Comparison of ENCODE assay signal across 22 mouse cellular contexts in genomic region chr11:10105077-10105476, GRCm38 (mm10).
DNase-seq lines count a peak whose midpoint lies in the region; ATAC-seq and TF ChIP-seq lines count a peak whose summit lies in the region.
"Had no signal": no experiment of that assay in that cellular context is flagged by ENCODE, and none has a peak within 500 bp of the region (broad histone marks: within the 10 kb centered on the region; RNA-seq: fewer than 3 reads in every experiment).

No protein-coding gene starts in this region.

- WGBS in kidney, postnatal 0 days, result 81% methylated on average over 2 of the region's 2 CpGs
- WGBS in embryonic facial prominence, embryonic 14.5 days, result 81% methylated on average over 2 of the region's 2 CpGs

- H3K27ac ChIP-seq in kidney, postnatal 0 days, result no peak overlapping the region
- H3K27ac ChIP-seq in embryonic facial prominence, embryonic 14.5 days (replicated peaks; ENCODE audit: low read depth, low read length), result no peak overlapping the region
- H3K27ac ChIP-seq: forebrain, embryonic 10.5 days; limb, embryonic 13.5 days; liver, embryonic 12.5 days had no signal

- no peaks in the 10 kb centered on the region for H3K36me3 ChIP-seq in kidney, postnatal 0 days (ENCODE audit: insufficient read depth, low read length)
- no peaks in the 10 kb centered on the region for H3K36me3 ChIP-seq in embryonic facial prominence, embryonic 14.5 days (ENCODE audit: control insufficient read depth, insufficient read depth, low read length)
- H3K36me3 ChIP-seq: forebrain, embryonic 10.5 days; limb, embryonic 13.5 days; liver, embryonic 12.5 days had no signal

- no peaks in the 10 kb centered on the region for H3K9me3 ChIP-seq in kidney, postnatal 0 days (replicated peaks; ENCODE audit: low read length)
- H3K9me3 ChIP-seq in embryonic facial prominence, embryonic 14.5 days (ENCODE audit: control insufficient read depth, low read length), result no peaks in the 10 kb centered on the region
- H3K9me3 ChIP-seq: forebrain, embryonic 10.5 days; limb, embryonic 13.5 days had no signal

- peak; percentile 17 for DNase-seq in embryo, embryonic 10 days (ENCODE audit: low spot score)
- DNase-seq in embryo, embryonic 9.5 days (ENCODE audit: extremely low spot score), result no peak
- DNase-seq in kidney, postnatal 0 days (ENCODE audit: low spot score), result peak; percentile 2
- DNase-seq in kidney, postnatal 25 days, result no peak
- peak; percentile 12 for DNase-seq in Muller cell, postnatal 12 days (ENCODE audit: inconsistent ontology term)
- DNase-seq in embryonic facial prominence, embryonic 14.5 days (ENCODE audit: low spot score), result peak; percentile 7
- no peak for DNase-seq in thymus, postnatal 10 days (ENCODE audit: low spot score in 2 of 2)
- DNase-seq: adrenal gland, adult 2 months; cerebellum, adult 9-10 months; gastrocnemius, postnatal 10 days; heart, adult 11 months; kidney, adult 11 months; kidney, postnatal 36 days; lung, adult 18-20 months had no signal

- H3K27me3 ChIP-seq in kidney, postnatal 0 days (ENCODE audit: insufficient read depth, low read length), result no peaks in the 10 kb centered on the region
- H3K27me3 ChIP-seq in embryonic facial prominence, embryonic 14.5 days (replicated peaks; ENCODE audit: control insufficient read depth, insufficient read depth, low read length), result no peaks in the 10 kb centered on the region
- H3K27me3 ChIP-seq: limb, embryonic 13.5 days; liver, embryonic 12.5 days; Patski had no signal

- H3K4me3 ChIP-seq in kidney, postnatal 0 days (replicated peaks; ENCODE audit: low read depth, low read length), result no peak overlapping the region
- no peak overlapping the region for H3K4me3 ChIP-seq in embryonic facial prominence, embryonic 14.5 days (ENCODE audit: low read depth, low read length)
- H3K4me3 ChIP-seq: forebrain, embryonic 10.5 days; limb, embryonic 13.5 days; liver, embryonic 12.5 days had no signal

- no peaks in the 10 kb centered on the region for H3K4me1 ChIP-seq in kidney, postnatal 0 days (replicated peaks; ENCODE audit: insufficient read depth, low read length)
- H3K4me1 ChIP-seq in embryonic facial prominence, embryonic 14.5 days (ENCODE audit: control insufficient read depth, insufficient read depth, low read length), result no peaks in the 10 kb centered on the region
- H3K4me1 ChIP-seq: forebrain, embryonic 10.5 days; limb, embryonic 13.5 days; liver, embryonic 12.5 days had no signal

- no peak; the same call in 1 of the 2 replicates for TF ChIP-seq CTCF in kidney, postnatal 0 days (IDR thresholded peaks at IDR 0.05; ENCODE audit: low read depth)

- ATAC-seq in kidney, postnatal 0 days (replicated peaks; ENCODE audit: low FRiP score, low read depth), result no peak
- ATAC-seq in embryonic facial prominence, embryonic 14.5 days (ENCODE audit: low read depth), result no peak
- no peak for ATAC-seq in activated CD4-positive, CD25-positive, alpha-beta regulatory T cell, adult 4 months
- ATAC-seq: forebrain, embryonic 16.5 days; hindbrain, embryonic 16.5 days; liver, embryonic 12.5 days; Patski had no signal

- no peak overlapping the region for H3K4me2 ChIP-seq in kidney, postnatal 0 days (ENCODE audit: low read length)
- H3K4me2 ChIP-seq in embryonic facial prominence, embryonic 14.5 days (ENCODE audit: low read depth, low read length), result no peak overlapping the region
- H3K4me2 ChIP-seq: heart, embryonic 11.5 days; limb, embryonic 13.5 days; liver, embryonic 12.5 days had no signal

- H3K9ac ChIP-seq in kidney, postnatal 0 days (ENCODE audit: low read depth, low read length), result no peak overlapping the region
- H3K9ac ChIP-seq in embryonic facial prominence, embryonic 14.5 days (ENCODE audit: low read depth, low read length), result no peak overlapping the region
- H3K9ac ChIP-seq: limb, embryonic 13.5 days; liver, embryonic 12.5 days had no signal

Comparison
In these comparisons a context has a peak if more than half of its experiments do, and no peak if none do; other contexts are left out.
1. DNase-seq: peak in embryo, embryonic 10 days (single experiment), kidney, postnatal 0 days (single experiment), Muller cell, postnatal 12 days (single experiment) and embryonic facial prominence, embryonic 14.5 days (single experiment); none in embryo, embryonic 9.5 days (single experiment), kidney, postnatal 25 days (0 of 2) and thymus, postnatal 10 days (0 of 2).